Mouse (Mus musculus) kidney, adult 2 months (tissue): ENCODE results near the gene Rapgef2. TPM values are rescaled to one million over a fixed set of nuclear protein-coding genes. Genes with fewer than 3 reads are reported as not detected.

ENCODE experiments used
- DNase-seq: peaks from one replicate; pipeline ENCODE4 v3.0.0; 2021
- H3K27ac ChIP-seq: fragments of 200-500 bp; 2 replicates; pipeline ENCODE4 v1.5.1; 2012; ENCODE audit warnings: low read depth, low read length, control low read depth, inconsistent platforms; ENCODE audit not compliant: insufficient read depth
- H3K27me3 ChIP-seq: fragments of 200-500 bp; replicated peaks from 2 replicates; pipeline ENCODE4 v1.6.1; 2012; ENCODE audit warnings: mild to moderate bottlenecking, moderate library complexity, low read length, inconsistent platforms; ENCODE audit not compliant: control insufficient read depth, insufficient read depth
- H3K36me3 ChIP-seq: fragments of 200-500 bp; 2 replicates; pipeline ENCODE4 v1.6.1; 2012; ENCODE audit warnings: mild to moderate bottlenecking, moderate library complexity, low read length, inconsistent platforms; ENCODE audit not compliant: control insufficient read depth, insufficient read depth
- H3K4me1 ChIP-seq: fragments of 200-500 bp; 2 replicates; pipeline ENCODE4 v1.6.1; 2011; ENCODE audit warnings: low read length; ENCODE audit not compliant: control insufficient read depth, insufficient read depth
- H3K4me3 ChIP-seq: fragments of 200-500 bp; 2 replicates; pipeline ENCODE4 v1.5.1; 2011; ENCODE audit warnings: mild to moderate bottlenecking, low read depth, low read length, control low read depth; ENCODE audit not compliant: insufficient read depth
- CTCF ChIP-seq: fragments of 200-500 bp; conservative IDR thresholded peaks from 2 replicates; pipeline ENCODE4 v1.5.1; 2011; ENCODE audit warnings: low read depth, mild to moderate bottlenecking, control low read depth, low read length, moderate library complexity, mixed read lengths; ENCODE audit not compliant: insufficient read depth, insufficient read length
- POLR2A ChIP-seq: fragments of 200-500 bp; IDR thresholded peaks from one replicate; pipeline ENCODE4 v1.6.1; 2011; ENCODE audit warnings: low read depth, low read length, control low read depth
- WGBS: fragments of 180-500 bp; shearing (Covaris S2); methylation state at CpG from one replicate; pipeline ENCODE4 v1.1.7; 2018; 5-methylcytosine and 5-hydroxymethylcytosine counted together
- polyA plus RNA-seq: library from polyadenylated mRNA; depleted of rRNA; stranded (reverse); fragments of >200 nt; gene quantifications from 2 replicates; pipeline ENCODE4 v1.2.3, GENCODE M21; 2012; rRNA removed

Rapgef2 gene
- polyA plus RNA-seq, 1 experiment = 7.6 TPM

DNA sequence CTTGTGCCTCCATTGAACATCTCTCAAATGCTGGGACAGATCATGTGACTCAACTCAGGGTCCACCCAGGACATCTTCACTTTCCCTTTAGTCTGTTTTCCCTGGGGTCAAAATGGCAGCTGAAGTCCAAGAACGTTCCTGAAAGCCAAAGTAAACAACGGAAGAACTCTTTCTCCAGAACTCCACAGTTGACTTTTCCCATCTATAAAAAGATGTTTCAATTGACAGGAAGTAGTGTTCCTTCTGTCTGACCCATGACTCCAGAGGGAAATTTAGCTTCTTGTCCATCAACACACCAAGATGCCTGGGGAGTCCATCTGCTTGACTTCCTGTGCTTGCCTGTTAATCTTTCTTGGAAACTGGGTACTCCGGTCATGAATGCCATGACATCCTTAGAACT is 260.3 kb downstream of the Rapgef2 start:
- TF ChIP-seq POLR2A (no peak), CTCF (no peak)
- no peaks in the 10 kb centered on the region for H3K36me3 ChIP-seq
- H3K4me1 ChIP-seq = no peaks in the 10 kb centered on the region; the same call in 1 of the 2 replicates
- no peak overlapping the region for H3K27ac ChIP-seq
- WGBS = 49% methylated on average over 3 of the region's 3 CpGs
- H3K27me3 ChIP-seq = no peaks in the 10 kb centered on the region
- peak; percentile 33 for DNase-seq
- no peak overlapping the region for H3K4me3 ChIP-seq

DNA sequence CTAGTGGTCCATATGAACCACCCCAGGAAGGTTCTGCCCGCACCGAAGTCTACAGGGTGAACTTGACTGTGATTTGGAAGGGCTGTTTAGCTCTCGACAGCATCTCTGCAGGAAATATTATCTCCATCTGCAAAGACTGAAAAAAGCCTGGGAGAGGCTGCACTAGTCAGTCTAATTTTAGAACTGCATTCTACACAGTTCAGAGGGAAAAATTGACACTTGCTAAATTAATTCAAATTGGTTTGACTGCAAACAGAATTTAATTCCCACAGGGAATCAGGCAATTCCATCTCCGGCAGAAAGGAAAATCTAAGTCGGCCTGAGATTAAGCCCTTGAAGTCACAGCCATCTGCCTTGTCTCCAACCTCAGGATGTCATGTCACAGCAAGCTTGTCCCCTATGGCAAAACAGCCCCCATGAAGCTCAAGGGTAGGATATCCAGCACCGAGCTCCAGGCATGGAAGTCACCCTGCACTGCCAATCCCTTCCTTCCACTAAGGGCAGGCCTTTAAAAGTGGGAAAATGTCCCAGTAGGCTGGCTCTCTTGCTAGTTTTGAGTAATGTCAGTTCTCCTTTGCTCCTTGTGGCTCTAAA is 262.5 kb downstream of the Rapgef2 start:
- H3K4me1 ChIP-seq = no peaks in the 10 kb centered on the region; the same call in 1 of the 2 replicates
- TF ChIP-seq CTCF (no peak), POLR2A (no peak)

DNA sequence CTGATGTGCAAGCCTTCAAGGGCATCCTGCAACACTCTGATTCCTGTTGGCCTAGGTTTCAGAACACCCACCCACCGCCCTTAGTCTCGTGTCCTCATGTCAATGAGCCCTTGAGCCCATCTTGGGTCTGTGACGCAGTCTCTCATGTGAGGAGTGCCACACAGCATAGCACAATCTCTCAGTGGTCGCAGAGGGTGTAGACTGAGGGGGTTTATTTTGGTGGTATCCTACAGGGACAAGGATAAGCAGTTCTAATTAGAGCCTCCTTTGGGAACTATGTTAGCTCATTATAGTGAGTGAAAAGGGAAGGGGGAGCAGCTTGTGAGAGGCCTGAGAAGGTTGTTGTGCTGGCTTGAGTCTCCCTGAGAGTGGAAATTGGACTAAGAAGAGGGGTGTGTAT is 263.6 kb downstream of the Rapgef2 start:
- 92% methylated on average over 4 of the region's 4 CpGs for WGBS
- TF ChIP-seq CTCF (no peak), POLR2A (no peak)
- Histone ChIP-seq H3K27me3 (no peaks in the 10 kb centered on the region), H3K4me3 (no peak overlapping the region), H3K4me1 (no peaks in the 10 kb centered on the region; the same call in 1 of the 2 replicates), H3K36me3 (no peaks in the 10 kb centered on the region), H3K27ac (no peak overlapping the region)
- no peak for DNase-seq

More for the DNA sequence above, 262.5 kb downstream of the Rapgef2 start:
- no peak overlapping the region for H3K4me3 ChIP-seq
- 78% methylated on average over 6 of the region's 6 CpGs for WGBS
- no peaks in the 10 kb centered on the region for H3K36me3 ChIP-seq
- no peak overlapping the region for H3K27ac ChIP-seq
- no peak for DNase-seq
- H3K27me3 ChIP-seq = no peaks in the 10 kb centered on the region

DNA sequence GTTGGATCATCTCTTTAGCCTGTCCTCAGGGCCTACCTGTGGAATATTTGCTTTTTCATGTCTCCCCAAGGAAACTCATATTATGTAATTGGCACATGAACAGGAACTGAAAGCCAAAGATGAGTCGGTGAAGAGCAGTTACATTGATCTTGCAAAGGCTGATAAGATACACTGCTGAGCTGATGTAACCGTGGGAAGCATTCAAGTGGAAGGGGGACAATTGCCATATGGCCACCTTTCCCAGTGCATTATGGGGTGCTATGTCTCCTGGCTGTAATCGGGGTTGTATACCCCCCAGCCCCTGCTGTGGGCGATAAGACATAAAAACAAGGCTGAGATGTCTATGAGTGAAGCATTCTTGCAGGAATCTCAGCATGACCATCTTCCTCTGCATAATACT is 268.9 kb downstream of the Rapgef2 start:
- no peak for DNase-seq
- TF ChIP-seq POLR2A (no peak), CTCF (no peak)
- Histone ChIP-seq H3K4me1 (no peaks in the 10 kb centered on the region), H3K36me3 (no peaks in the 10 kb centered on the region), H3K27ac (no peak overlapping the region), H3K4me3 (no peak overlapping the region), H3K27me3 (no peaks in the 10 kb centered on the region)
- WGBS = 94% methylated on average over 4 of the region's 4 CpGs

DNA sequence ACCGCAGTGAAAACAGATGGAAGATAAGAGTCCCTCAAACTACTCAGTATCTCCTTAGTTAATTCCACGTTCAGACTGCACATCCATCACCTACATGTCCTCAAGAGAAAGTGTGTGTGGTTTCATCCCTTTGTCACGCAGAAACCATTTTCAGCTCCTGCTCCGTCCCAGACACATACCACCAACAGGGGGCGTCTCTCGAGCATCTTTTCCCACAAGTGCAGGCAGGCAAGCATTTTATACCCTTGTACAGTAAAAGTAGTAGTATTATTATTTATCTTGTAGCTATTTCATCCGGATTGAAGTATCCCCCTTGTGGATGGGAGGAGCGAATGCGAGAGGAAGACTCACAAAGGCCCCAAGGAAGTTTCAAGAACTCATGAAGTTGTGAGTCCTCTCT is 269.5 kb downstream of the Rapgef2 start:
- TF ChIP-seq POLR2A = no peak
- TF ChIP-seq CTCF = no peak
- WGBS = 88% methylated on average over 9 of the region's 9 CpGs
- H3K4me1 ChIP-seq = no peaks in the 10 kb centered on the region

DNA sequence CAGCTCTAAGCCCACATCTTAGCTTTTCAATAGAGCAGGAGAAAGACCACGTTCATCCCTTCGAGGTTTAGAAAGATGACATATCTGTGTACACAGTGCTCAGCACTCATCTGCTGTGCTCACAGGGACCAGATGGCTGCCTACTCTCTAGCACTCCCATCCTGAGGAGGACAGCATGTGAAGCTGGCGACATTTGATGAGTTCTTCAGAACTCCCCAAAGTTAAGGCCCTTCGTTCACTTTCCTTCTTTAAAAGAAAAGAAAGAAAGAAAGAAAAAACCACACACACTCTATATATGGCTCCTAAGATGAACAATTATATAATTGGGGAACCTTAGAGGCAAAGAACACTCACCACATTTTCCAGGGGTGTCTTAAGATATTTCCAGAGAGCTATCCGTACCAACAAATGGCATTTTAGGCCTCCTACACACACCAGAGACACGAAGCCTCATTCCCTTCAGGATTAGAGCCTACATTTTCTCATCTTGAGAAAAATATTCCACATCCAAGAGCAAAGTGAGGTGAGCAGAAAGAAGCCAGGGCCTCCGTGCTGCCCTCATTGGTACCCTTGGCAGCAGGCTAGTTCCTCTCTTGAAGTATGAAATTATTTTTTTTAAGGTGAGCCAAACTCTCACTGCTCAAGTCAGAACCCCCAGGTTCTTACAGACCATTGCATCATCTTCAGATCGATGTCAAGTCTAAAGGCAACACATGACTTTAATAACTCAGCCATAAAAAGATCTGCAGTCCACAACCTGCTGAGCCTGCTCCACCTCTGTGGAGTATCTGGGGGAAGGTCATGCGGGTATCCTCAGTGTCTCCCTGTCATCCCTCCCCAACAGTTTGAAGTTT is 270.5 kb downstream of the Rapgef2 start:
- H3K4me1 ChIP-seq = no peaks in the 10 kb centered on the region
- no peak overlapping the region for H3K27ac ChIP-seq
- TF ChIP-seq CTCF (no peak), POLR2A (no peak)
- no peak for DNase-seq
- H3K4me3 ChIP-seq = no peak overlapping the region
- H3K36me3 ChIP-seq = no peaks in the 10 kb centered on the region
- 91% methylated on average over 9 of the region's 9 CpGs for WGBS
- H3K27me3 ChIP-seq = no peaks in the 10 kb centered on the region

More for the DNA sequence above, 269.5 kb downstream of the Rapgef2 start:
- no peak overlapping the region for H3K4me3 ChIP-seq
- DNase-seq = no peak
- H3K27ac ChIP-seq = no peak overlapping the region
- no peaks in the 10 kb centered on the region for H3K27me3 ChIP-seq
- no peaks in the 10 kb centered on the region for H3K36me3 ChIP-seq

Other genes with a start within 250 kb of the Rapgef2 start
- 0.08 and 0.10 TPM in 2 replicates for gene Gm17359, start 50.1 kb upstream of the Rapgef2 start, polyA plus RNA-seq